Mouse (Mus musculus) kidney, postnatal 36 days (tissue): ENCODE results near the gene Spindoc.

Experiments used
- DNase-seq, 2 experiments: peaks; one replicate each; pipeline ENCODE4 v3.0.0; 2021 to 2022; ENCODE audit warnings: mixed read lengths in 2 of 2

The Spindoc gene

DNA sequence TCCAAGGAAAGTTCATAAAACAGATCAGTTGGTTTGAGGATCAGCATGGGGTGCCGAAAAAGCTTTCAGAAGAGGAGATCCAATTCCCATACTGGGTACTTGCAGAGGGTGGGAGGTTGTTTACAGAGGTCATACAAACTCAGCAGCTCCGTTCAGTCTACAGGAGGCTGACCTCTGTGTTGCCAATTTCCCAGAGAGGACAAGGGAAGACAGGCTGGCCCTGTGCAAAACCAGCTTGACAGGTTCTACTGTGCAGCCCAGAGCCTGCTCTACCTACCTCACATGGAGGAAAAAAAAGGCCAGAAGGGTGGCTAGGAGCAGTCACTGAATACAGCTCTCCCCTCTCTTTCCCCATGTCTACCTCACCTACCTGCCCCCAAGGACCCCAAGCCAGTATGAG lies 48.7 kb downstream of the Spindoc start:
- DNase-seq = peak; percentile 46 to 70

- no peak for DNase-seq
Measured at GRCm38 (mm10) chr19:7321391-7321790, 61.4 kb downstream of the Spindoc start.

GRCm38 (mm10) chr19:7320181-7320580 lies 62.6 kb downstream of the Spindoc start:
- peak; percentile 47 to 66 for DNase-seq

GRCm38 (mm10) chr19:7317716-7318115 lies 65.1 kb downstream of the Spindoc start:
- DNase-seq = no peak

- DNase-seq = no peak
Measured at GRCm38 (mm10) chr19:7316822-7317221, 66.0 kb downstream of the Spindoc start.

GRCm38 (mm10) chr19:7315587-7315984 lies 67.2 kb downstream of the Spindoc start:
- no peak for DNase-seq

GRCm38 (mm10) chr19:7314976-7315586 lies 67.7 kb downstream of the Spindoc start:
- DNase-seq = peak in 1 of 2 experiments; percentile 56

DNA sequence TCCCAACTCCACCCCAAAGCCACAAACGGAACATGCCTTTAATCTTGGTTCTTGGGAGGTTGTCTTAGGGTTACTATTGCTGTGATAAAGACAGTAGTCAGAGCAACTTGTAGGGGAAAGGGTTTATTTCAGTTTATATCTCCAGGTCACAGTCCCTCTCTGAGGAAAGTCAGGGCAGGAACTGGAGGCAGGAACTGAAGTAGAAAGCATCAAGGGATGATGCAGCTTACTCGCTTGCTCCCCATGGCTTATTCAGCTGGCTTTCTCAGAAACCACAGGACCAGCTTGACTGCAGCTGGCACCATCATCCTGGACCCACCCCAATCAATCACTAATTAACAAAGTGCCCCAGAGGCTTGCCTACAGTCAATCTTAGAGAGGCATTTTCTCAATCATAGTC lies 69.1 kb downstream of the Spindoc start:
- peak; percentile 44 to 48 for DNase-seq

- peak in 1 of 2 experiments; percentile 42 for DNase-seq
Measured at GRCm38 (mm10) chr19:7311306-7311705, 71.5 kb downstream of the Spindoc start.

- DNase-seq = peak; percentile 81 to 86
Measured at GRCm38 (mm10) chr19:7310704-7311103, 72.1 kb downstream of the Spindoc start.

GRCm38 (mm10) chr19:7309738-7310330 lies 73.0 kb downstream of the Spindoc start:
- peak; percentile 74 to 88 for DNase-seq

GRCm38 (mm10) chr19:7307995-7308770 lies 74.6 kb downstream of the Spindoc start:
- peak; percentile 86 to 87 for DNase-seq

- DNase-seq = peak; percentile 73 to 78
Measured at GRCm38 (mm10) chr19:7306968-7307367, 75.8 kb downstream of the Spindoc start.

GRCm38 (mm10) chr19:7305380-7306310 lies 77.1 kb downstream of the Spindoc start:
- DNase-seq = peak; percentile 74 to 85

- no peak for DNase-seq
Measured at GRCm38 (mm10) chr19:7304801-7305200, 78.0 kb downstream of the Spindoc start.
